Mouse (Mus musculus) embryo, embryonic 11.5 days (tissue): ENCODE data around the gene Pld1.
A peak's percentile ranks its signal among the peaks of the same experiment; 100 is the strongest.

ENCODE experiments used
- DNase-seq: peaks from one replicate; pipeline ENCODE4 v3.0.0-alpha.2; 2012; ENCODE audit warnings: low read depth, low spot score

Gene Pld1

GRCm38 (mm10) chr3:28158006-28158405, 219.5 kb downstream of the Pld1 start:
- no peak for DNase-seq

- DNase-seq = no peak
These were observed 220.4 kb downstream of the Pld1 start for GRCm38 (mm10) chr3:28158916-28159315.

- no peak for DNase-seq
These were observed 223.9 kb downstream of the Pld1 start for GRCm38 (mm10) chr3:28162346-28162745.

- no peak for DNase-seq
These were observed 226.2 kb downstream of the Pld1 start for GRCm38 (mm10) chr3:28164678-28165077.

- DNase-seq = peak; percentile 66
These were observed 227.1 kb downstream of the Pld1 start for GRCm38 (mm10) chr3:28165598-28165997.

- no peak for DNase-seq
These were observed 229.5 kb downstream of the Pld1 start for GRCm38 (mm10) chr3:28167796-28168505.

GRCm38 (mm10) chr3:28170911-28171618, 232.6 kb downstream of the Pld1 start:
- DNase-seq = no peak

- no peak for DNase-seq
These were observed 237.8 kb downstream of the Pld1 start for GRCm38 (mm10) chr3:28175997-28176967.

GRCm38 (mm10) chr3:28178333-28178732, 239.8 kb downstream of the Pld1 start:
- no peak for DNase-seq
